Mouse (Mus musculus) G1E (cell line): ENCODE results near the gene Fam186b. TPM values are rescaled to one million over a fixed set of nuclear protein-coding genes. Genes with fewer than 3 reads are reported as not detected.

Experiments used
- ATAC-seq: 2 replicates; pipeline ENCODE4 v1.8.0; 2016; ENCODE audit warnings: mild to moderate bottlenecking; ENCODE audit not compliant: insufficient number of reproducible peaks, poor library complexity, low FRiP score, severe bottlenecking; ENCODE audit errors: extremely low read depth
- DNase-seq: peaks from one replicate; pipeline ENCODE4 v3.0.0; 2012; ENCODE audit warnings: low spot score
- H3K27me3 ChIP-seq: 2 replicates; pipeline ENCODE4 v1.6.1; 2012; ENCODE audit warnings: mild to moderate bottlenecking, low read length, inconsistent platforms; ENCODE audit not compliant: insufficient read depth
- H3K36me3 ChIP-seq: replicated peaks from 2 replicates; pipeline ENCODE3; 2012; ENCODE audit warnings: mild to moderate bottlenecking, inconsistent platforms
- H3K4me1 ChIP-seq: 2 replicates; pipeline ENCODE4 v1.6.1; 2012; ENCODE audit warnings: low read depth, low read length, inconsistent platforms, mixed read lengths; ENCODE audit not compliant: insufficient read depth
- H3K4me3 ChIP-seq: 2 replicates; pipeline ENCODE4 v1.5.1; 2012; ENCODE audit warnings: low read depth, mild to moderate bottlenecking, inconsistent platforms, low read length, moderate library complexity, mixed read lengths
- H3K9me3 ChIP-seq: replicated peaks from 2 replicates; pipeline ENCODE4 v1.6.1; 2012; ENCODE audit warnings: inconsistent platforms
- CTCF ChIP-seq: IDR thresholded peaks from 2 replicates; pipeline ENCODE4 v1.5.1; 2012; ENCODE audit warnings: low read depth, low read length, inconsistent platforms, mixed read lengths
- GATA1 ChIP-seq: IDR thresholded peaks from 2 replicates; pipeline ENCODE4 v1.6.1; 2012; ENCODE audit warnings: borderline replicate concordance, low read length, inconsistent platforms, mixed read lengths
- GATA2 ChIP-seq: IDR thresholded peaks from 2 replicates; pipeline ENCODE4 v1.6.1; 2012; ENCODE audit warnings: low read depth, low read length, inconsistent platforms, borderline replicate concordance
- POLR2AphosphoS5 ChIP-seq: IDR thresholded peaks from 2 replicates; pipeline ENCODE4 v1.6.1; 2012; ENCODE audit warnings: low read depth, low read length, inconsistent platforms; ENCODE audit not compliant: insufficient replicate concordance
- TAL1 ChIP-seq: conservative IDR thresholded peaks from 2 replicates; pipeline ENCODE4 v1.6.1; 2012; ENCODE audit warnings: low read depth, low read length, inconsistent platforms, mixed read lengths
- polyA plus RNA-seq: library from polyadenylated mRNA; stranded (reverse); fragments of >175 nt; gene quantifications from 2 replicates; pipeline ENCODE4 v1.2.3, GENCODE M21; 2012
- total RNA-seq, 2 experiments: library from RNA; stranded (forward) in 1 of 2; stranded (reverse) in 1 of 2; fragments of 200-1000 nt in 1 of 2; fragments of >200 nt in 1 of 2; fragmentation: Nextera tagmentation in 1 of 2; gene quantifications; 2 replicates each; pipeline ENCODE4 v1.2.3; 2014 to 2017

Gene Fam186b
- total and polyA plus RNA-seq, 3 experiments, result not detected

DNA sequence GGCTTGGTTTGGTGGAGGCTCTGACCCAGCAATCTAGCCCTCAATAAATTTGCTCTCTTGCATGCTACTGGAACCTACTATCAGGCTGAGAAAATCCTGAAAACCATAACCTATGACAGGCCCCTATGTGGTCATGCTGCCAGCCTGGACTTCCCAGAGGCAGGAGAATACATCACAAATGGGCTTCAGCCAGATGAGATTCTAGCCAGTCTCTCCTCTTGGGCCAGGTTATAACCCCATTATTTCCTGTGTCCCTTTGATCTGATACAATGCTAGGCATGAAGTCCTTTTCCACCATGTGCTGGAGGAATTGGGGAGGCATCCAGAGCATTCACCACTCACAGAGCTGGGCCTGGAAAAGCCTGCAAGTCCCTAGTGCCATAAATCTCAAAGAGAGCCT, 36.4 kb upstream of the Fam186b start:
- H3K4me3 ChIP-seq, result no peak overlapping the region
- no peak for ATAC-seq

GRCm38 (mm10) chr15:99331341-99331740, 35.7 kb upstream of the Fam186b start:
- H3K27me3 ChIP-seq, result peaks cover 26% of the 10 kb centered on the region
- H3K4me1 ChIP-seq, result peaks cover 29% of the 10 kb centered on the region
- ATAC-seq, result no peak
- no peaks in the 10 kb centered on the region for H3K9me3 ChIP-seq
- TF ChIP-seq GATA1, result no peak
- TF ChIP-seq CTCF, result no peak
- TF ChIP-seq POLR2AphosphoS5, result no peak
- TF ChIP-seq TAL1, result no peak
- no peak for TF ChIP-seq GATA2
- H3K4me3 ChIP-seq, result no peak overlapping the region
- H3K36me3 ChIP-seq, result no peaks in the 10 kb centered on the region
- no peak for DNase-seq

More for the DNA sequence above, 36.4 kb upstream of the Fam186b start:
- H3K9me3 ChIP-seq, result no peaks in the 10 kb centered on the region
- H3K4me1 ChIP-seq, result peaks cover 29% of the 10 kb centered on the region
- H3K36me3 ChIP-seq, result no peaks in the 10 kb centered on the region
- TF ChIP-seq TAL1, result no peak
- TF ChIP-seq CTCF, result no peak
- TF ChIP-seq GATA2, result no peak
- no peak for TF ChIP-seq POLR2AphosphoS5
- TF ChIP-seq GATA1, result no peak
- DNase-seq, result no peak
- H3K27me3 ChIP-seq, result peaks cover 27% of the 10 kb centered on the region

DNA sequence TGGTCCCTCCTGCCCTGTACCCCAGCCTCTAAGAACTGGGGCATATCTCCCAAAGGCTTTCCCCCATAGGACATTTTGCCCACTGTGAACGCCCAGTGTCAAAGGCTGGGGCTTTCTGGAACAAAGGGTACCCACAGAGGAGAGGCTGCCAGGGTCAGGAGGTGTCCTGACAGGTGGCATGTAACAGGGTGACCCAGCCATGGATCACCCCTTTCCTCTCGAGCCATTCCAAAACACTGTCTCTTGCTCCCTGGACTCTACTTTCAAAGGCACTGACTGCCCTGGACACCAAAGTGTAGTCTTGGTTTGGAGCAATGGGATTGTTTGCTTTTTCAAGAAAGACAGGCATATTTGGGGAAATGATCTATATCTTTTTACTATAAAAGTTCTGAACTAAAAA, 34.6 kb upstream of the Fam186b start:
- H3K27me3 ChIP-seq, result peaks cover 26% of the 10 kb centered on the region
- ATAC-seq (no peak), DNase-seq (no peak)
- H3K4me1 ChIP-seq, result peaks cover 29% of the 10 kb centered on the region
- H3K9me3 ChIP-seq, result no peaks in the 10 kb centered on the region
- H3K36me3 ChIP-seq, result no peaks in the 10 kb centered on the region
- H3K4me3 ChIP-seq, result no peak overlapping the region
- TF ChIP-seq CTCF (no peak), TAL1 (no peak), GATA2 (no peak), POLR2AphosphoS5 (no peak), GATA1 (no peak)

DNA sequence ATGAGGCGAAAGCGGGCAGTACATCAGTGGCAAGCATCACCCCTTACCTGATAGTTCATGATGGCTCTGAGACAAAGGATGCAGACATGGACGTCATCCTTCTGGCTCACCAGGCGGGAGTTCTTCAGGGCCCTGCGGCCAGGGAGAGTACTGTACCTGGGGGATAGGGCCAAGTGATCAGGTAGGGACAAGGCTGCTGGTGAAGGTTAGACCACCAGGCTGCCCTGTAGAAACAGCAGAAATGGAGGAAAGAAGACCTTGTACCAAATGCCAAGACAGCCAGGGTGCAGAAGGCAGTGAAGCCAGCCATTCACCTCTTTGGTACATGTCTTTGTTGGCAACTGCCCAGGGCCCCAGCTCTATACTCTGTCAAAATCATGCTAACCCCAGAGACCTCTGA, 32.3 kb upstream of the Fam186b start:
- DNase-seq (no peak), ATAC-seq (no peak)
- H3K27me3 ChIP-seq, result peaks cover 44% of the 10 kb centered on the region
- peaks cover 17% of the 10 kb centered on the region for H3K4me1 ChIP-seq
- no peaks in the 10 kb centered on the region for H3K36me3 ChIP-seq
- no peak overlapping the region for H3K4me3 ChIP-seq
- TF ChIP-seq GATA2, result no peak
- TF ChIP-seq POLR2AphosphoS5, result no peak
- TF ChIP-seq GATA1, result no peak
- no peak for TF ChIP-seq CTCF
- TF ChIP-seq TAL1, result no peak
- H3K9me3 ChIP-seq, result no peaks in the 10 kb centered on the region

GRCm38 (mm10) chr15:99326959-99327358, 31.3 kb upstream of the Fam186b start:
- ATAC-seq (no peak), DNase-seq (no peak)
- Histone ChIP-seq H3K9me3 (no peaks in the 10 kb centered on the region), H3K27me3 (peaks cover 47% of the 10 kb centered on the region), H3K4me3 (no peak overlapping the region), H3K36me3 (no peaks in the 10 kb centered on the region), H3K4me1 (peaks cover 9% of the 10 kb centered on the region)
- TF ChIP-seq POLR2AphosphoS5 (no peak), TAL1 (no peak), GATA1 (no peak), CTCF (peak; percentile 59)

DNA sequence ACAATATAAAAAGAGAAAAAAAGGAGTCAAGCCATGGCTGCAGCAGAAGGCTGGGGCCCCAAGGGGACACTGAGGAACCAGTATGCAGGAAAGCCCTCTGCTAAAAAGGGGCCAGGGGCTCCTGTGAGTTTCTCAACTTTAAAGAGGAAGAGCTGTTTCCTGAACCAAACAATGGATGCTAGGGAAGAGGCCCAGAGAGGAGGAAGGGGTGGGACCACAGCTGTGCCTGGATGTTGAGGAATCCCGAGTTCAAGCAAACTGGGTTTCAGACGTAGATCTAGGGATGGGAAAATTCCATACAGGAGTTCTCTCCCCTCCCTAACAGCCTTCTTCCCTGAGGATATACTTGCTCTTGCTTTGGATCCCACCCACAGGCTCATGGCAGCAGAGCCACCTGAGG, 30.7 kb upstream of the Fam186b start:
- no peaks in the 10 kb centered on the region for H3K9me3 ChIP-seq
- H3K4me1 ChIP-seq, result peaks cover 9% of the 10 kb centered on the region
- no peak overlapping the region for H3K4me3 ChIP-seq
- no peaks in the 10 kb centered on the region for H3K36me3 ChIP-seq
- DNase-seq (no peak), ATAC-seq (no peak)
- H3K27me3 ChIP-seq, result peaks cover 51% of the 10 kb centered on the region
- TF ChIP-seq CTCF (no peak), POLR2AphosphoS5 (no peak), TAL1 (no peak), GATA2 (no peak), GATA1 (no peak)

GRCm38 (mm10) chr15:99325598-99325997, 29.9 kb upstream of the Fam186b start:
- H3K36me3 ChIP-seq, result no peaks in the 10 kb centered on the region
- peaks cover 49% of the 10 kb centered on the region for H3K27me3 ChIP-seq
- no peak for TF ChIP-seq CTCF
- no peak for TF ChIP-seq TAL1
- no peak for TF ChIP-seq GATA2
- TF ChIP-seq GATA1, result no peak
- no peak for TF ChIP-seq POLR2AphosphoS5
- no peak for ATAC-seq
- H3K4me1 ChIP-seq, result peaks cover 5% of the 10 kb centered on the region; the same call in 1 of the 2 replicates
- H3K9me3 ChIP-seq, result no peaks in the 10 kb centered on the region
- no peak overlapping the region for H3K4me3 ChIP-seq
- no peak for DNase-seq
